Mouse (Mus musculus) granulocyte monocyte progenitor cell, adult 5-6 weeks (primary cell): Measurements from ENCODE around the gene Nnat. TPM values are rescaled to one million over a fixed set of nuclear protein-coding genes. Genes with fewer than 3 reads are reported as not detected.

ENCODE experiments used
- ATAC-seq: replicated peaks from 2 replicates; pipeline ENCODE4 v1.8.0; 2016; ENCODE audit warnings: mild to moderate bottlenecking, moderate TSS enrichment, inconsistent platforms; ENCODE audit not compliant: poor library complexity, severe bottlenecking
- total RNA-seq, 2 experiments: library from RNA; stranded (forward) in 1 of 2; stranded (reverse) in 1 of 2; fragments of 200-712, 200-1000 nt in 1 of 2; fragments of >200 nt in 1 of 2; fragmentation: Nextera tagmentation in 1 of 2; gene quantifications; 2 replicates each; pipeline ENCODE4 v1.2.3; 2014 to 2017

Gene Nnat
- total RNA-seq, 2 experiments from 2014 or later: not detected

DNA sequence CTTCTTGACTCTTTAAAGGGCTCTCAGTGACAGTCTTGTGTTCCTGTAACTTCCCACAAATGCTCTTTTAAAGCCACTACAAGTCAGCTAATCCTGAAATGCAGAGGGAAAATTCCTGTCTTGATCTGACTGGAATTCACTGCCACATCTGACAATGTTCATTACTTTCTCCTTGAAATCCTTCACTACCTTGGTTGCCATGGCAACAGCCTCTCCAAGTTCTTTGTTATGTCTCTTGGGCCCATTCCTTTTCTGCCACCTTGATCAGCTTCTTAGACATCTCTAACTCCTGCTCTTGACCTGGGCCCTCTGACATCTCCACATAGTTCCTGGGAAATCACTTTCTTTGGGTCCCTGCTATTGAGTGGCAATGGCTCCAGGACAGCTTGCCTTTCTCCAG is 13.2 kb upstream of the Nnat start:
- no peak for ATAC-seq

DNA sequence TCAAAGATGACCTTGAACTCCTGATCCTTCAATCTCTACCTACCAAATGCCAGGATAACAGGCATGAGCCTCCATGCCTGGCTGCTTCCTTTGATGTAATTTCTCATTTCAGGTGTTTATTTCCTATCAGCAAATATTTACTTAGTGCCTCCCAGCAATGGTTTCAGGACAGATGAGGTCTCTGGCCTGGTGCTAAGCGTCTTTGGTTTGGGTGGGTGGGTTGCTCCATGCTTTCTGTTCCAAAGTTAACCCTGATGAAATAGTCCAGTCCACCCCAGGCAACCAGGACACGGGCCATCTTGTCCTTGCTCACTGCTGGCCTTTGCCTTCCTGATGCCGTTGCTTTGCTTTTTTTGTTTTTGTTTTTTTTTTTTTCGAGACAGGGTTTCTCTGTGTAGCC is 9.6 kb upstream of the Nnat start:
- ATAC-seq: no peak

DNA sequence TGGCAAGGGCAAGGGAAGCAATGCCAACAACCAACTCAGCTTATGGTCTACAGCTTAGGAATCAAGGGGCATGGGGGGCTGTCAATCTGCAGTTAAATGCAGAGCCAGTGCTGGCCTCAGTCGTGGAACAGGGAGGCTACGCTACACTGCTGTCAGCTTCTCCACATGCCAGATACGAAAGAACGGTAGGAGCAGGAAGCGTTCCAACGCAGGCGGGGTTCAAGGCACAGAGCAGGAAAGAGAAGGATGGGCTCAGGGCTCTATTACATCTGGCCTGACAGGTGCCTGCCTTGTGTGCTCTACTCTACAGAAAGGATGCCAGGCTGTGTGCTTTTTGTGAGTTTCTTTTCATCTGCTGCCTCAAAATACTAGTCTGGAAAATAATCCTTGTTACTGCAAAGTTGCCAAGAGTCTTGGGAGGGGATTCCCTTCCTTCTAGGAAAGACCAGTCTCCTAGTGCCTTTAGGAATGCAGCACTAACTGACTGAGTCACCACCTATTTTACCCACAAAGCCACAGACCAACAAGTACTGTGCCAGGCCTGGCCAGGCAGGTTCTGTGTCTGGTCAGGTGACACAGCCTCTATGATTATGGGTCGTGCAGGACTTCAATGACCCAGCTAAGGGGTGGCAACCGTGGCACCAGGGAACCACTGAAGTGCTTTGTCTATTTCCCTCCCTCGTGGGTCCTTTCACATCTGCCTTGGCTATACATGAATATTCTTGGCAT is 7.6 kb upstream of the Nnat start:
- no peak for ATAC-seq

DNA sequence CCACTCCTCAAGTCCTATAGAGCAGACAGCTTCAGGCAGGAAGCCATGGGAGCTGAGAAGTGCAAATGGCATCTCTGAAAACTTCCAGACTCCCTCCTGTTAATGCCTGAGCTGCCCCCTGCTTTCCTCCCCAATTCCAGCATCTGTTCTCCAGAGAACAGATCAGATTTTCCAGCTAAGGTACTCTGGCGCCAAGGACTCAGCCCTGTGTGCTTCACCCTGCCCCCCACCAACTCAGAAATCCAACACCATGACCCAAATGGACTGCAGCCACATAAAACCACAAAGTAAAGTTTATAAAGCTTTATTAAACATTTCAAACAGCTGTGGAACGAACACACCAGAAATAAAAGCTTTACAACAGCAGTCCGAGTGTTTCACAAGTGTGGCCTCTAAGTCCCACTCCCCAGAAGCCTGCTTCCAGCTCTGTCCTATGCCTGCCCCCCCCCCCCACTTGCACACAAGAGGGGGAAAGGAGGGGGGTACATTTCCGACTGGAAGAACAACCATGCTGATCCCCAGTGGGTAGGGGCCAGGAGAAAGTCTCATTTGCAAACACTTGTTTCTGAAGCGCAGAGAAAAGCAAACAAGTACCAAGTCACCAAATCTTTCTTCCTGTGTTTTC is 3.7 kb upstream of the Nnat start:
- no peak for ATAC-seq

DNA sequence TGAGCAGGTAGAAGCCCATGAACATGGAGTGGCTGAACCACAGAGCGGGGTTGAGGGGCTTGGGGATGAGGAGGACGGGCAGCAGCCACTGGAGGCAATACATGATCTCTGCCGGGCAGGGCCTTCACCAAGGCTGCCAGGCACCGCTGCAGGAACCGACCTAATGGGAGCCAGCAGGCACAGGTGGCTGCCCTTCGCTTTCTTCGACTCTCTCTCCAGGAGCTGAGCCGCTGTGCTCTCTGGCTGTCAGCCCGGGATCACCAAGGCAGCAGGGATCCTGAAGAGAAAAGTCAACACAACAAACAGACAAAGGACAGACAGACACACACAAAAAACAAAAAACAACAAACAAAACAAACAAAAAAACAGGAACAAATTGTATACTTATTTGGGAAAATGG is 1.8 kb upstream of the Nnat start:
- ATAC-seq: peak; percentile 9; the same call in 1 of the 2 replicates

DNA sequence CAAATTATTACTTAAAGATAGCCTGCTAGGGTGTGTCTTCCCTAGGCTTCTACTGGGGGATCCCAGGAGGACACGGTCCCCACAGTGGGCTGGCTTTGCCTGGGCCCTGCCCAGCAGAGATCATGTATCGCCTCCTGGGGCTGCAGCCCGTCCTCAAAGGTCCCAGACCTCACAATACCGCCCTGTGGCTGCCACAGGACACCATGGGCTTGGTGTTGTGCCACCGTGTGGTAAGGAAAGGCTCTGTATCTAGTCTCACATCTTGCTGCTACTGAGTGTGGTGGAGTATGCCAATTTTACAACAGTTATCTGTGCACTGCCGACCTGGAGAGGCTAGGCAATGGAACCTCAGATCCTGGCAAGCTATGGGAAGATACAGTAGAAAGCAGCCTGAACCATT is 1.4 kb upstream of the Nnat start:
- peak; percentile 40; the same call in 1 of the 2 replicates for ATAC-seq

DNA sequence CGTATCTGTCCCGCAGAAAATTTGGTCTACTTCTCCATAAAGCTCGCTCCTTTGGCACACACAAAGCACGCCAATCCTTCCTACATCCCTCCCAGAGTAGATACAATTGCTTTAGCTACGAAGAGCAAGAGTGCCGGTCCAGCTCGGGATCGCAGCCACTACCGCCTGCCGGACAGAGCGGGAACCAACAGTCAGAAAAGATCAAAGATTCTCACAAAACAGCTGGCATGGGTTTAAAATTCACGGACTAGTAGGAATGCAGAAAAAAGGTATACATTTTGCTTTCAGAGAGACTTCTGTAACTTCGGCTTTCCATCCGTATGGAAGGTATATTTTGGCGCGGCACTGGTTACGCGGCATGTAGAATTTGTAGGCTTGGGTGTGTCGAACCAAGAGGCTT is 438 bp upstream of the Nnat start:
- ATAC-seq: no peak

DNA sequence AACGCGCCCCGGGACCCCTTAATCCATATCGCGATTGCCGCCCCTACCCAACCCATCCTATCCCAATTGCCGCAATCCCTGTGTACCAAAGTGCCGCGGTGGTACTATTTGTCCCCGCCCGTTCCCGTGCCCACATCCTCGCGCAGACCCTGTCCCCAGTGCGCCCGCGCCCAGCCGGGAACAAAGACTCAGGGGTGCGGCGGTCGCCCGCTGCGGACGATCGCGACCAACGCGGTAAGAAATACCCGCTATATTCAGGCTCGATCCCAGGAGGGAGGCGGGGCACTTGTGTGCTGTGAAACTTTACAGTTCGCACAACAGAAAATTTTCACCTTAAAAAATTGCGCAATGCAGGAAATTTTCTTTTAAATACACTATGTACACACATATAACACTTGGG is 424 bp downstream of the Nnat start:
- 0 out of 2 replicates have a peak, but pooled peaks have one; percentile 5 for ATAC-seq

DNA sequence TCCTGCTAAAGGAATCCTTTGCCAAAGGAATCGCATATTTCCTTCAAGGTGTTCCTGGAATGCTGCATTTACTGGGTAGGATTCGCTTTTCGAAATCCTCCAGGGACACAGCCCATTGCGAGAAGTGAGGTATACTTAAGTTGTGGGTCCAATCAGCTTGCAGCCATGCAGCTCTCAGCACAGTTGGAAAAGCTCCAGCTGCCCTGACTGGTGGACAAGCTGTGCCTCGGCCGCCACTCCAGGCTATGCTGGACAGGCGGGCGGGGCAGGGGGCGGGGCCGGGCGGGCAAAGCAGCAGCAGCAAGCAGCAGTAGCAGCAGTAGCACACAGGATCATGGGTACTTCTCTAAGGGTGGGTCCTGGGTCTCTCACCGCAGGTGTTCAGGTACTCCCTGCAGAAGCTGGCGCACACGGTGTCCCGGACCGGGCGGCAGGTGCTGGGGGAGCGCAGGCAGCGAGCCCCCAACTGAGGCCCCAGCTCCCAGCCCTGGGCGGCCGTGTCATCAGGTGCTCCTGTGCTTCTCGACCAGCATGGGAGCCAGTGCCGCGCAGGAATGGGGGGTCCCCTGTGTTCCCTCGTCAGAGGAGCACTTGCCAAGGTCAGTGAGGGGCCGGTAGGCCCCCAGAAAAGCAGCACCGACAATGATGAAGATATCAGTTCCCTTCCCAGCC is 1.4 kb downstream of the Nnat start:
- peak; percentile 30; the same call in 1 of the 2 replicates for ATAC-seq

DNA sequence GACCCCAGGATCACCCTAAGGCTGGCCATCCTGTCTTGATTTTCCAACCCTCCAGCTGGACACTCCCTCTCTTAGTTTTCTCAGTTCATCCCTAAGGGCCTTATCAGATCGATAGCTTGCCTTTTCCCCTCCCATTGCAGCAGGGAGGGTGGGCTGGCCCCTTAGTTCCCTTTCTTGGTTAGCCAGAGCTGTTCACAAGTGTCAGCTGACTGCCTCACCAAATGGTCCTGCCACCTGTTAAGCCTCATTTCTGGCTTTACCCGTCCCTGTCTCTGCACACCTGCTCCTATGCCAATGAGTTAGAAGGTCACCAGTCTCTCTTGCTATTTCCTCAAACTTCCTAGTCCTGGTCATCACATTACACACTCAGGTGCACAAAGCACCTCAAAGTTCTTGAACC is 3.2 kb downstream of the Nnat start:
- no peak for ATAC-seq

DNA sequence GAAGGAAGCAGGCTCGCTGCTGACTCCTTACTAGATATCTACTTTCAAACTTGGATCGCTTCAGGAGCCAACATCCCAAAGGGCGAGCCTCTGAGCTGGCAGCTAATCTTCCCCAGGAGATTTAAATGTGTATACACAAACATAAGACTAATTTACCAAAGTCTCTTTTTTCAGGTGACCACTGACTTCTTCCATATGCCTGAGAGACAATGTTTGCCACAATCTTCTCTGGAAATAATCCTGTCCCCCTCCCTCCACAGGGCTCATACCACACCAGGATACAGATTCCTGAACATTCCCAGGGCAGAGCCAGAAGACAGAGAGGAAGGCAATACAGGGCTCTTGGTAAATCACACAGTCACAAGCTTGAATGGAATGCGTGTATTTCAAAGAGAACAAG is 4.8 kb downstream of the Nnat start:
- no peak for ATAC-seq

DNA sequence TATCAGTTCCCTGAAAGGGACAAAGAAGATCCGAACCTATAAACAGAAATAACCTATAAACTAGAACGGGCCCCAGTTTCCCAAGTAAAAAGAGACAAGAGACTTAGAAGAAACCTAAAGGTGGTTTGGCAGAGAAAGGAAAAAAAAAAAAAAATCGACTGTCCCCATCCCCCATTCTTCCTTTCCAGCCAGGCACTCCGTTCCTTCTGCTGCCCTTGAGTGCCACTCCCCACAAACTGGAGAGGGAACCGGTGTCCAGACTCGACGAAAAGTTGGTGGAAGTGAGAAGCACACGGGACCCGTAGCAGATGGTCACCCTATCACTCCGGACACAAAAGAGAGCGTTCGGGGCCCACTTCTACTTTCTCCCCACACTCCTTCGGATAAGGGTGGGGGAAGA is 5.6 kb downstream of the Nnat start:
- no peak for ATAC-seq

DNA sequence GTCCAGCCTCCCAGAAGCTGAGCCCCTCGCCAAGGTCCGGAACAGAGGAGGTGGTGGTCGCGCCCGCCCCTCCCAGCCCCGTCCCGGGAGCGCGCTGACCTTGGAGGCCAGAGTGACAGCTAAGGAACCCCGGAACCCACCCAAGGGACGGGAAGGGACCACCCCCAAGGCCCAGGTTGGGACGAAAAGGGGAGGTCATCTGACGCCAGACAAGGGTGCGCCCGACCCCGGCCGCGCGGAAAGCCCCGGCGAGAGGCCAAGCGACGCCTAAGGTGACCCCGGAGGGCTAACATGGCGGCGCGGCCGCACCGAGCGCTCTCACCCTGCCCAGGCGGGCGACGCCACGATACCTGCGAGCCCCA is 6.0 kb downstream of the Nnat start:
- ATAC-seq: no peak

DNA sequence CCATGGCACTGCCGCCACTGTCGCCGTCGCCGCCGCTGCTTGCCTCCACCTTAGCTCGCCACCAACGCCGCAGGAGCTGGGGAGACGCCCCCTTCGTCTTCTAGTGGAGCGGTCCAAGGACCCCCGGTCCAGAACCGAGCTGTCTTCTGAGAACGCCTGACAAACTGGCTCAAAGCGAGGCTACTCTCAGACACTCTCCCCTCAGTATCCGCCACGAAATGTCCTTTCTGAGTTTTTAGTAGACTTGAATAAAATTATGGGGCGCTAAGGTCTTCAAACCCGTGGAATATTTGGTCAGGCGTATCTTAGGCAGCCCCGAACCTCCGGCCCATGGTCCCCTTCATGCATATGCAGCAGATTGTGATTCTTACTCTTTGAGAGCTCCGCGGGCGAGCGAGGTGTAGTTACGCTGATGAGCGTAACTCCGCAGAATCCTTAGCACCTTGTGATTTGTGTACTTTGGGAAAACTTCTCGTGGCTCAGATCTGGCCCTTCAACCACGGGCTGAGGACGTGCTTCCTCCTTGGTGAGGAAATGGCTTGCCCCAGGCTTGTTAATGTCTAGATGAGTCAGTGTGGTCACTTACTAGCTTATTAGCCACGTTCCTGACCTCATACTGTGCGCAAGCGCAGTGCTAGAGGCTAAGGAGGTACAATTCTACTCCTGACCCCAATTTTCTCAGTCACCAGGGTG is 6.5 kb downstream of the Nnat start:
- ATAC-seq: peak; percentile 78

DNA sequence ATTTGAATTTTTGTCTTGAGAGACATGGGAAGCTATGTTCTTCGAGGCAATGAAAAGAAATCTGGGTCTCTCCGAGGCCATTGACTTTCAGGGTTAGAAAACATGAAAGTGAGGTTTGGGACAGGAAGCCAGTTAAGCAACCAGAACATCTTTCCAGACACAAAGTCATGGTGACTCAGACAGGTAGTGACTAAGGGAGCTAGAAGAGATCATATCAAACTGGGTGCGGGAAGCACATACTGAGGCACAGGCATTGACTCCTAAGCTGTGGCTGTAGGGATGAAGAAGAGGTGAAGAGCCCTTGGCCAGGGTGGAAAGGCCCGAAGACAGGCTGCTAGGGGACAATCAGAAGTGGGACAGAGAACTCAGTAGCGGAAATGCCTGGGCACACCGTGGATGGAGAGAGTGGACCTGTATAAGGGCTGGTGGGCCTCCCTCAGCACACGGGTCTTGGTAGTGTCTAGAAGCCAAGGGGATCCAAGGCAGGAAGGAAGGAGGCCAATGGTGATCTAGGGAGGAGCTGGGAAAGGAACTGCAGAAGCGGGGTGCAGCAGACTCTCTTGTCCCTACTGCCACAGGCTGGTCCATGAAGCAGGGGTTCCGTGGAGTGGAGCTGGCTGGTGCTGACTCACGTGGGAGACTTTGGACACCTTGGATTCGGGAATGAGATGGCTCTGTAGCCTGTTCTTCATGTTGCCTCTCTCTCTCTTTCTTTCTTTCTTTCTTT is 7.5 kb downstream of the Nnat start:
- peak; percentile 34 for ATAC-seq

DNA sequence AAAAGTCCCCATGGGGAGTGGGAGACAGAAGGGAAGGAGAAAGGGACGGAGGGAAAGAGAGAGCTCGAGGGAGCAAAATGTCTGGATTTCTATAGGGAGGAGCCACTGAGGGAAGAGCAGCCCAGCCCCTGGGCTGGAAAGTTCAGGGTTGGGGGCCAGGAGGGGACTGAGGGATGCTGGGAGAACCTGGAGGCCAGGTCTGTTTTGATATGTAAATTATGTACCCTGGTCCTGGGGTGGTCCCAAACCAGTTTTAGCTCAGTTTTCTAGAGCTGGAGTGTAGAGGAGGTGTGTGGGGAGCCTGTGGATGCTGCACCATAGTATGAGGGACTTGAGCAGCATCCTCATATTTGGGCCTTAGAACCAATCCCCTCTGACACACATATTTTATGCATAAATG is 9.0 kb downstream of the Nnat start:
- ATAC-seq: no peak

DNA sequence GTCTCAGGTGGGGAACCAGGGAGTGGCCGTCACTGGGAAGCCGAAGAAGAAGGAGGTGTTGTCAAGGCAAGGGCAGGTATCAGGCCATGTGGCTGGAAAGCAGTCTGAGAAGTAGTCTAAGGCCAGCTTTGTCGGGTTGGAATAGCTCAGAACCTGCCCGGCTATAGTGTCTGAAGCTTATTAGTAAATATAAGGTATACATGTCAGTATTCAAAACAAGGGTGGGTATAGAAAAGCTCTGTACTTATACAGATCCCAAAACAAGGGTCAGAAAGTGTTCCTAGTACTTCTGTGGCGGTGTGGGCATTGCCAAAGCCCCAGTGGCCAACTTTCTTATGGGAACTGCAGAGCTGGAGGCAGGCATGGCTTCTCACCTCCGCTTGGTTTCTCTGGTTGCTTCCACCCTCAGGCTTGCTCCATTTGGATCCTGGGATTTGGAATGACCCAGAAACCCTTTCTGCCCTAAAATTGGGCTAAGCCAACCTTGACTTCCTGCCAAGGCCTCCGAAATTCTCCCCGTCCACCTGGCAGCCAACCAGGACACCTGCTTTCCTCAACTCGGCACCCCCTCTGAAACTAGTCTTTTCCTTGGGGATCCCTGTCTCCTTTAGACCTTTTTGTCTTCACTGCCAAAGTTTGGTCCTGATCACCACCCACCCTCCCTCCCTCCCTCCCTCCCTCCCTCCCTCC is 10.1 kb downstream of the Nnat start:
- no peak for ATAC-seq

DNA sequence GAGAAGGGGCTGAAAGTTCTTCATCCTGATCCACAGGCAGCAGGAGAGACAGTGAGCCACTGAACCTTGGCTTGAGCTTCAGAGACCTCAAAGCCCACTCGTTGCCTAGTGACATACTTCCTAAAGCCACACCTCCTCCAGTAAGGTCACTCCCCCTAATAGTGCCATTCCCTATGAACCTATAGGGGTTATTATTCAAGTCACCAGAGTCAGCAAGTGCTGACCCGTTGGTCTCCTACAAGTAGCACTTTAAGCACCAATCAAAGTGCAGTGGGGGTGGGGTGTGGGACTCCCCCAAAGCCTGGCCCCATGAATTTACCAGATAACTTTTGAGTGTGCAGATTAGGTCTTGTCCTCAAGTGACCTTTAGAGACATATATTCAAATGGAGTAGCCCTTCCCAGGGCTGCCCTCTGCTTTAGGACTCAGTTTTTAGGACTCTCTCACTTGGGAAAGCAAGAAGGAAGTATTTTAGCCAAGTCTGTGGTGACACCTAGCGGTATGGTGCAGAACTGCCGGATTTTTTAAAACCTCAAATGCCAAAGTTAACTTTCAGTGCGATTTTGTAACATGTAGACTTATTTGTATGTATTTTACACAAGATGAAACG is 11.4 kb downstream of the Nnat start, which contains the start of gene Blcap:
TSS of gene Blcap (minus strand) at position 51 of the 609 bp plus-strand sequence.
- ATAC-seq: peak; percentile 47

DNA sequence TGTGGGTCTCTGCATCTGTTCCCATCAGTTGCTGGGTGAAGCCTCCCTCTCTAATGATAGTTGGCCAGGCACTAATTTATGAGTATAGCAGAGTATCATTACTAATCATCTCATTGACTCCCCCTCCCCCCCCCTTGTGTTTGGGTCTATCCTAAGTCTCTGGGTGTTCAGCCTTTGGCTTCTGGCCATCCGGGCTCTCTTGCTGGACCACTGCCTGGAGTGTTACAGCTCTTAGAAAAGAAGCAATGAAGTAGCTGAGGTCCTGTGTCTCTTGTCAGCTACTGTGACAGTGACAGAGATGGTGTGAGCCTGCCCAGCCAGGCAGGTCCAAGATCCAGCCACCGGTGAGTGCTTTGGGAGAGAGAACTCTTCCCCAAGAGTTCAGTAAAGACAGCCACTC is 12.9 kb downstream of the Nnat start:
- ATAC-seq: no peak
